Mouse (Mus musculus) embryo, embryonic 11.5 days (tissue): ENCODE results near the gene Lrrc56.

ENCODE experiments used
- DNase-seq: peaks from one replicate; pipeline ENCODE4 v3.0.0-alpha.2; 2012; ENCODE audit warnings: low read depth, low spot score

The Lrrc56 gene

GRCm38 (mm10) chr7:141191796-141192685, 1.9 kb upstream of the Lrrc56 start:
- DNase-seq: no peak

GRCm38 (mm10) chr7:141192776-141193347, 1.1 kb upstream of the Lrrc56 start:
- no peak for DNase-seq

- no peak for DNase-seq
Observed at GRCm38 (mm10) chr7:141193348-141193856, 555 bp upstream of the Lrrc56 start.

DNA sequence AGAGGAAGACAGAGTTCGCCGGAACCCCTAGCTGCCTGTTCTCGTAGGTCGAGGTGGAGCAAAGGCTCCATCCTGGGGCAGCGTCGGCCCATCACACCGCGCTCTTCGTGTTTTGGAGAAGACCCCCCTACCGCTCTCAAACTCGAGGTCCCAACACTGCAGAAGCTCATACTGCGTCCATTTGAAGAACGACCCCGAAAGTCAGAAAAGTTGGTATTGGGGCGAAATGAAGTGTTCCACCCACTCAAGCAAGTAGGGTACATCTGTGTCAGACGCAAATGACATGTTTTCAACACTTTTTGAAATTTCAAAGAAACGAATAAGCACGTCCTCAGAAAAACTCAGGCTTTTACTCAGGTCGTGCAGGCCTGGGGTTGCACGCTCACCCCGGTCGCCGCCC, 452 bp downstream of the Lrrc56 start:
- DNase-seq: no peak

DNA sequence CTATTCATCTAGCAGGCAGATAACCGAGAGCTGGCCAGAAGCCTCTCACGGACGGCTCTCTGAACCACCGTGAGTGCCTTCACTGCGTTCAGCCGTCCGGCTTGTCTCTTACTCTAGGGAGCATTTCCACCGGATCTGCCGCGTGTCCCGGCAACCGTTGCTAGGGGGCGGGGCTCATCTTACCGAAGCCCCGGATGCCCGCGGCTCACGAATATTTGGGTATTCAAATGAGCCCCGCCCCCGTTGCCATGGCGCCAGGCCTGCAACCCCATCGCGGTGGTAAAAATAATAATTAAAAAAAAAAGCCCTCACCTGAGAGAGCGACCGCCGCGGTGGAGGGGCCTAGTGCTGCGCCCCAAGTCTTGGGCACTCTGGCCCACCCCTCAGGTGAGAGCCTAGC, 873 bp downstream of the Lrrc56 start:
- peak; percentile 91 for DNase-seq

DNA sequence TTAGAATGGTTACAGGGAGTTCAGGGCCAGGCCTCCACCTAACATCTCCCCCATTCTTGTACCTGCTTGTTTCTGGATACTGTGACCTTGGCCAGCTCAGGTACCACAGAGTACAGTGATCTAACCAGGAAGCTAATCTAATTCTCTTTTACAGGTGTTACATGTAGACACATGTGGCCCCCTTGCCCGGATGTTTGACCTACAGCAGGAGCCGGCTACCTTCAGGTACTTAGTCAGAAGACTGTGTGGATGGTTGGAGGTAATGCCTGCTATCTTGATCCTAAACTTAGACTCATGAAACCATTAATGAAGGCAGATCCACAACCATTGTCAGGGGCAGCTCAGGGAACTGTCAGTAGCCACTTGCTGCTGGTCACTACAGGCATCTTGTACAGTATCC, 1.8 kb downstream of the Lrrc56 start:
- no peak for DNase-seq

GRCm38 (mm10) chr7:141196619-141197282, 2.8 kb downstream of the Lrrc56 start:
- no peak for DNase-seq

DNA sequence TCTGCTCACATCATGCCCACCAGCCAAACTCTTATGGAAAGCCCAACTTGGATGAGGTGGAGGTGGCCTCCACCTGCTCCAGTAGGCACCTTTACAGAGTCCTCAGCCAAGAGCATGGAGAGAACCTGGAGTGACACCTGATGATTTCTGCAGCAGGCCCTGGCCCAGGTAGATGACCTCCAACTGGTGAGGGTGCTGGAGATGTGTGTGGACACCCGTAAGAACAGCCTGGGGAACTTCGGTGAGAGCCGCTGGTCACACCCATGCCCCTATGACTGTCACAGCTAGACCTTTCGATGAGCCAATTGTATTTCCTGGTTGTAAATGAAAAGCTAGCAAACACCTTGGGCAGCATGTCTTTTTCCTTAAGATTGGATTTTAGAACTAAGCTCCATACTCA, 4.2 kb downstream of the Lrrc56 start:
- DNase-seq: no peak

- no peak for DNase-seq
Observed at GRCm38 (mm10) chr7:141204546-141204945, 10.6 kb downstream of the Lrrc56 start.

- no peak for DNase-seq
Observed at GRCm38 (mm10) chr7:141205504-141205903, 11.5 kb downstream of the Lrrc56 start.

DNA sequence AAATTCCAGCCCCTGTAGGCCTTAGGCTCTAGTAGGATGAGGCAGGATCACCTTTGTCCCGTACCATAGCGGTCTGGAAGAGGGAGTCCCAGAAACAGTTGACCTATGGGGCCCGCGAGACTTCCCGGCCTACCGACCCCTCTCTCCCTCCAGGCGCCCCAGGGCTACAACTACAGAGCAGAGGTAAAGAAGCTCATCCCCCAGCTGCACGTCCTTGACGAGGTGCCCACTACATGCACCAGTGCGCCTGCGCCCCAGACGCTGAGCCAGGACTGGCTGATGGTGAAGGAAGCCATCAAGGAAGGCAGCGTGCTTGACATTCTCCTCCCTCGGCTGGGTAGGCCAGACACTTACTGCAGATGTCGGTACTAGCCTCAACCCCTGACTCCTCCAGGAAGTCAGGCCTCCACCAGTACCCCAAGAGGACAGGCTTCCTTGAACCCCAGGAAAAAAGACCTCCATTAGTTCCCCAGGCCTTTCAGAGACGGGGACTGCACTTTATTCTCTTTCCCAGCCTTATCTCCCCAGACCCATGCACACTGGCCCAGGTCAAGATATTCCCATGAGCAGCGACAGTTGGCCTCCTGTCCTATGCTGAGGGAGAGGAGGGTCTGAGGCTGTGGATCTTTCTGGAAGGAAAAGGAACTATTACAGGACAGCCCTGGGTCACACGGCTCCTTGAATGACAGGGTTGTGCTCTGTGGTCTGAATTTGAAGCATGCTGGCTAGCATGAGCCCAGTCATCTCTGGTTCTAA, 12.4 kb downstream of the Lrrc56 start:
- no peak for DNase-seq

DNA sequence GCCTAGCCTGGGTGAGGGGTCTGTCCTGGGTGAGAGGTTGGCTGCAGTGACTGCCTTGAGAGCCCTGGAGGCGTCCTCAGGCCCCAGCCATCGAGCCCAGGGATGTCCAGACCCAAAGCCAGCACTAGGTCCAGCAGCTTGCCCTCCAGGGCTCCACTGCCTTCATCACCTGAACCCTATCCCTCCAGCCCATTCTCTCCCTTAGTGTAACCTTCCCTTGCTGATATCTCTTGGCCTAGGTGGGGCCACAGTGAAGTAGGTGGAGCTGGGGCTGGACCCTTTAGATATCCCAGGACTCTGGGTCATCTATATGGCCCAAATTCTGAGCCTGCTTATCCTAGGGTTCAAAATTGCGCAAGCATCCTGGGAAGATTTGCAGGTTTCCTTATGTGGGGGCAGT, 15.6 kb downstream of the Lrrc56 start:
- DNase-seq: no peak

DNA sequence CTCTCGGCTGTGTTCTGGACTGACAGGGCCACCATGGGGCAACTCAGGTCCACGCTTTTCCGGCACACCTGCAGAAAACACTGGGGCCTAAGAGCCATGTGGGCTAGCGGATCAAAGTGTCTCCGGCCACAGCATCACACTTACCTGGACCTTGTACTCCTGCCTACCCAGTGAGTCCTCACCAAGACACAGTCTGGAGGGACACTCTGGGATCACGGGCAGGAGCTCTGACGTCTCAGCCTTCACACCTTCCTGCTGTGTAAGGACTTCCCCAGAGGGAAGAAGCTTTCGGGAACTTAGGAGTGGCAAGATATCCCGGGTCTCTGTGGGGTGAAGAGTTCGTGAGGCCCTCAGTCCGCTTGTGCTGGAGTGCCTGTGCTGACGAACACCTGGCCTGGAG, 16.2 kb downstream of the Lrrc56 start:
- DNase-seq: no peak

GRCm38 (mm10) chr7:141210606-141211131, 16.7 kb downstream of the Lrrc56 start:
- no peak for DNase-seq

DNA sequence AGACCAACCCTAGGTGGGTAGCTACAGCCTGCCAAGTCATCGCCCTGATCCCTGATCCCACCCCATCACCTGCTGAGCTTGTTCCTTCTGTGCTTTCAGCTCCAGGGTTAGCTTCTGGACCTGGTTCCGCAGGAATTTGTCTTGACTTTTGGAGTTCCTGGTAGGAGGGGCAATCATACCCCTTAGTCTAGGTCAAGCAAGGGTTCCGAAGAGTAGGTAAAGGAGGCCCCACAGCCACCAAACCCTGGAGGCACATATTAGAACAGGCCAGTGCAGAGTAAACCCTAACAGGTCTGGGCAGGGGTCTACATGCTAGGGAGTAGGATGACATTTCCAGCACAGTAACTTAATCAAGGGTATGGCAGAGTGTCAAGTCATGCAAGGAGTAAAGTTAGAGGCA, 19.2 kb downstream of the Lrrc56 start:
- DNase-seq: no peak

DNA sequence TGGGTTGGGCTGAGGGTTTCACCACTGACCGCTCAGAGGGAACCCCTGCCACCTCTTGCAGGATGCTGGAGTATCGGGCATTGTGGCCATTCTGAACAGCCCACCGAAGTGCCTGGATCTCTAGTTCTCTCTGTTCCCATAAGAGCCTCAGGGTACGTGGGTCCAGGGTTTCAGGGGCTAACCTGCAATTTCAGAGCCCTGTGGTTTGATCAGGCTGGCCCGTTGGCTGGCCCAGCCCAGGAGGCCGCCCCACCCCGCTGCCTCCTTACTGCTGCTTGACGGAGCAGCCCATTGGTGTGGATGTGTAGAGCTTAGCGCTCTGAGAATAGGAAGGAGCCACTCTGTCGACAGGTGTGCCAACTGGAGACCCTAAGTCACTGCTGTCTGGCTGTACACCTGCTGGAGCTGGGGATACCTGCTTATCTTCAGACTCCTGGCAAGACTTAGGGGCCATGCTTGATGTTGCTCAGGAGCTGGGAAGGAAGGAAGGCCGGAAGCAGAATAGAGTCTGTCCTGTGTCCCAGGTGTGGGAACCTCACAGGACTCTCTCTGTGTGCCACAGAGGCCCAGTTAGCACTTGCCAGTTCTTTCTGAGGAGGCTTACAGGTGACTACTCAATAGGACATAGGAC, 19.8 kb downstream of the Lrrc56 start, which contains the start of gene Lmntd2:
TSS of gene Lmntd2 (minus strand) at position 476 of the 631 bp plus-strand sequence.
- no peak for DNase-seq

DNA sequence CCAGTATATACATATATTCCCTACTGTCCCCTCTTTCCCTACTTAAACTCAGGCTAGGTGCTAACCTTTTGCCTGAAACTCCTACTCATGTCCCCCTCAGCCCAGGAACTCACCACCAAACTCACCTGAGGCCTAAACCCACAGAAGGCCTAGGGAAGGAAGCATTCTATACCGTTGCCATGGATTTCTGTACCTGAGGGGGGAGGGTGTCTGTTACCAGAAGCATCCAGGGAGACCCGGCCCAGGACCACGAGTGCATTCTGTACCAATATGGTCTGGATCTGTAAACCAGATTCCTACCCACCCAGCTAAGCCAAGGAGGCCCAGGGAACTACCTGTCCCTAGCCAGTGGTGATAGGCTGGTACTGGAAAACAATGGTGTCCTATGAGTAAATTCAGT, 20.4 kb downstream of the Lrrc56 start:
- no peak for DNase-seq

- peak; percentile 92 for DNase-seq
Observed at GRCm38 (mm10) chr7:141215101-141215879, 21.3 kb downstream of the Lrrc56 start, which contains the start of gene Rassf7. Gene Rassf7, plus strand, starts transcription at chr7:141215860.

DNA sequence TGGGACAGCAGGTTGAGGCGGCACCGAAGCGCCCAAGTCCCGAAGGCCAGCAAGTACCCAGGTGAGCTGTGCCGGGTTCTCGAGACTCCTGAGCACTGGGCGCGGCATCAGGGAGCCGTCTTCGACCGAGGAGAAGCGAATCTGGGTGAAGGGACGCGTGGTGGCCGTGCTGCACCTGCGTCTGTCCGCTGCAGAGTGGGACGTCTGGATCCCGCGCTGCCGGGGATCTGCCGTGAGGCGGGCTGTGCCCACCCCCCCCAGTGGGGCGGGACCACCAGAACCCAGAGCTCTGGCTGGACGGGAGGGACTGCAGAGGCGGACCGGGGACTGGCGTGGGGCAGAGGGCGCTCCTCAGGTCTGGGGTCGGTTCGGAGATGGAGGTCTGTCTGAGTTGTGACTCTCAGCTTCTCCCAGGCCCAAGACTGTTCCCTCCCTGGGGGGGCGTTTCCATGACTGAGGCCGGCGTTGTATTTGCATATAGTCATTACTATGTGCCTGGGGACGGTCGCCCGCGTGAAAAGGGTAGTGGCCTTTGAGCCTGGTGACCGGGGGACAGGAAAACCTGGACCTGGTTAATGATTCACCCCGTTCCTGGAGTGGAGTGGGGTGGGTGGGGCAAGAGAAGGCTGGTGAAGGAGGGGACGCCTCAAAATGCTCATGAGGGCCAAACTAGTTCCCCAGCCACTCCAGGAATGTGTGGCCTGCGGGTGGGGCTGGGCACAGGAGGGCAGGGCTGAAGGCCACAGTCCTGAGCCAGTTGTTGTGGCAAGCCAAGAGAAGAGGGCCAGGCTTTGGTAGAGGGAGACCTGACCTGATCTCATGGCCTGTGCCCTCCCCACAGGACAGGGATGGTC, 22.1 kb downstream of the Lrrc56 start:
- no peak for DNase-seq
